Mouse (Mus musculus) kidney, postnatal 25 days (tissue): Measurements from ENCODE around the gene Gm11627.
"Not testable (repeated sequence)": the region's sequence is repeated elsewhere in the genome, so short reads cannot be mapped to it uniquely, and the experiment has no call there.

ENCODE experiments used
- DNase-seq, 2 experiments: peaks; one replicate each; pipeline ENCODE4 v3.0.0; 2021; ENCODE audit warnings: mixed read lengths in 2 of 2

Gene Gm11627

DNA sequence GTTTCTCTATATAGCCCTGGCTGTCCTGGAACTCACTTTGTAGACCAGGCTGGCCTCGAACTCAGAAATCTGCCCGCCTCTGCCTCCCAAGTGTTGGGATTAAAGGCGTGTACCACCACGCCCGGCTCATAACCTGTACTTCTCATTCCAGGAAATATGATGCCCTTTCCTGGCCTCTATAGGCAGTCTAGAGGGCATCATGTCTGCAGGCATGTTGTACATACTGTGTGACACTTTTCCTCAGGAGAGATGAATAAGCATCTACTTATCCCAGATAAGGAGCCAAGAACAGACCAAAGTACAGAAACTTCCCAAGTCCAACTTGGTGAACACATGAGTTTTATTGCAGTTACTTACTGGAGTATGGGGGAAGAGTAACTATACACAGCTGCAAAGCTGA is 20.6 kb downstream of the Gm11627 start:
- DNase-seq, result peak in 1 of 2 experiments; percentile 7

DNA sequence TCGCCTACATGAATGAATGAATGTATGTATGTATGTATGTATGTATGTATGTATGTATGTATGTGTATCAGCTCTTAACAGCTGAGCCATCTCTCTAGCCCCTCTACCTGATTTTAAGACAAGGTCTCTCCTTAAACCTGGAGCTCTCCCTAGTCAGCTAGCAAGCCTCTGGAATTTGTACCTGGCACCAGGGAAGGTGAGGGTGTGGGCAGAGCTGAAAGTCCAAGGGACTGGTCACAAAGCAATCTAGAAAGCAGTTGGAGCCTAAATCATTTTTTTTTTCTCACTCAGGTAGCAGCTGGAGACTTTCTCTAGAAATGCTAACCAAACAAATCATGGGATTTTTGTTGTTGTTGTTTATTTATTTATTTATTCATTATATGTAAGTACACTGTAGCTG is 21.9 kb downstream of the Gm11627 start:
- peak; percentile 42 to 83 for DNase-seq

- peak in 1 of 2 experiments; percentile 16 for DNase-seq
These were observed 22.6 kb downstream of the Gm11627 start for GRCm38 (mm10) chr11:102556716-102557074.

DNA sequence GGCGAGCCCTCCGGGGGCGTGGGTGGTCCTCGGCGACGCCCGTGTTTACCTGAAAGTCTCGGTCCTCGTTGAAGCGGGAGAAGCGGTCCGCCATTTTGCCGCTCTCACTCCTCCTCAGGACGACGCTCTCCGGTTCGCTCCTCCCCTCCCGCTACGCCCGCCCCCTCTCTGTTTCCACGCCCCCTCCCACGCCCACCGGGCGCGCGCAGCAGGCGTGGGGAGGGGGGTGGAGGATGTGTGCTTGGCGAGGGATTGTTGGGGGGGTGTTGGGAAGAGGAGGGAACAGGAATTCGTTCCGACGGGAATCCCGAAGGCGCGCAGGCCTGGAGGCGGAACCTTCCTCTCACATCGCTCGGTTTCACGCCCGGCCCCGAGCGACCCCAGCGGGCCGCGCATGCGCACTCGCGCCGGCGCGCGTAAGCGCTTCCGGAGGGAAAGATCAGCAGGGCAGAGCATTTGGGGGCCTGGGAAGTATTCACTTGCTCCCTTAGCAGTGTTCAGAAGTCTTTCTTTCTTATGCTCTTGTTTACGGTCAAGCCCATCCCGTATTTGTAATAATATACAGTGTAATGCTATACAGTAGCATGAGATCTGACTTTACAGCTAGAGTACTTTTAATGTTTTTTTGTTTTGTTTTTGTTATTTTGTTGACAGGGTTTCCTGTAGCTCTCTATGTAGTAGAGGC is 23.1 kb downstream of the Gm11627 start, which contains the start of gene Gpatch8:
TSS of gene Gpatch8 (minus strand) at position 362 of the 685 bp plus-strand sequence.
- peak; percentile 94 to 98 for DNase-seq

- peak in 1 of 2 experiments; percentile 58 for DNase-seq
These were observed 23.7 kb downstream of the Gm11627 start for GRCm38 (mm10) chr11:102555400-102556030.

GRCm38 (mm10) chr11:102552051-102552450 is 27.2 kb downstream of the Gm11627 start:
- DNase-seq, result no peak

DNA sequence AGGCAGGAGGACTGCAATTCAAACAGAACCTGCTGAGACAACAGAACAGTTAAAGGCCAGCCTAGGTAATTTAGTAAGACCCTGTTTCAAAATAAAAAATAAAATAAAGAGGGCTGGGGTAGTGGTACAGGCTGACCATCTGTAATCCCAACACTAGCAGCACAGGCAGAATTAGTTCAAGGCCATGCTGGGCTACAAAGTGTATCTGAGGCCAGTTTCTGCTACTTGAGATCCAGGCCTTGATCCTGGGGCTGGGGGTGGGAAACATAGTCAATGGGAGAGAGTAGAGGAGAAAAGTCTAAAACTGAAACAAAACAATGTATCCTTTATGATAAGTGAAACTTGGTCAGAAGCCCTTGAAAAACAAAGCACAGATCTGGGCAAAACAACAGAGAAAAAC is 28.1 kb downstream of the Gm11627 start:
- no peak for DNase-seq

DNA sequence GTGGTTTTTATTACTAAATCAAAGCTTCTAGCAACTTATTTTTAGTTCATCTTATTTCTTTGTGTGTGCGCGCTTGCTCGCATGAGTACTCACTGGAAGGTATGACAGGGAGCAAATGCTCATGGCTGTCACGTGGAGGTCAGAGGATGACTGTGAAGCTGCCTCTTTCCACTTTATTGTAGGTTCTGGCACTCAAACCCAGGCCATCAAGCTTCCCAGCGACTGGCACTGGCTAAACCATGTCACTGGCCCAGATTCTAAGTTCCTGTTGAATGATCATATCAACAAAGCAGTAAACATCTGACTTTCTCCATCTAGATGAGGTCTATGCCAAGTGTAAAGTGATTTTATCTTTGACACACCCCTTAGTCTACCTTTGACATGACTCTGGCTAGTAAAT is 37.8 kb downstream of the Gm11627 start:
- DNase-seq, result peak in 1 of 2 experiments; percentile 10

DNA sequence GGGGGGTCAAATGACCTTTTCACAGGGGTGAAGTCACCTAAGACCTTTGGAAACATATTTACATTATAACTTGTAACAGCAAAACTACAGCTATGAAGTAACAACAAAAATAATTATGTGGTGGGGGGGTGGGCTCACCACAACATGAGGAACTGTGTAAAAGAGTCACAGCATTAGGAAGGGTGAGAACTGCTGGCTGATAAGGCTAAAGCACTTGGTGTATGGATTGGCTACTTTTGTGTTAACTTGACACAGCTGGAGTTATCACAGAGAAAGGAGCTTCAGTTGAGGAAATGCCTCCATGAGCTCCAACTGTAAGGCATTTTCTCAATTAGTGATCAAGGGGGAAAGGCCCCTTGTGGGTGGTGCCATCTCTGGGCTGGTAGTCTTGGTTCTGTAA is 39.0 kb downstream of the Gm11627 start:
- not testable (repeated sequence) for DNase-seq

GRCm38 (mm10) chr11:102539690-102540089 is 39.6 kb downstream of the Gm11627 start:
- no peak for DNase-seq

DNA sequence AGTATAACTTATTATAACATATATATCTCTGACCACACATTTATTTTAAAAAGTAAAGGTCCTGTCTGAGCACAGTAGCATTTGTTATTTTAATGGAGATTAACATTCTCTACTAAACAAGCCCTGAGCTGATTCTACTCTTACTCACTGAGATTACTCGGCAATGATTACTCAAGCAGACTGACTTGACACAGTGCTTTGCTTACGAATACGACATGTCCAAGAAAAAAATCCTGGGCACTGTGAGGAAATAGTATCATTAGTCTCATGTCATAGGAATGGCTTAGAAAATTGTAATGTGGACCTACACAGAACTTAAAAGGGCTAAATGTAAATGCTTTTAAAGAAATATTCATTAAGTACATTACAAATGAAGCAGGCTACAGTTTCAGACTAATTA is 43.1 kb downstream of the Gm11627 start:
- DNase-seq, result no peak

GRCm38 (mm10) chr11:102534078-102534477 is 45.2 kb downstream of the Gm11627 start:
- no peak for DNase-seq

GRCm38 (mm10) chr11:102531425-102531824 is 47.8 kb downstream of the Gm11627 start:
- DNase-seq, result no peak
